Mouse (Mus musculus): ENCODE measurements around the gene D630045J12Rik. TPM values are rescaled to one million over a fixed set of nuclear protein-coding genes. Genes with fewer than 3 reads are reported as not detected.

D630045J12Rik gene
- polyA plus RNA-seq, 1 experiment: 0.55 TPM

DNA sequence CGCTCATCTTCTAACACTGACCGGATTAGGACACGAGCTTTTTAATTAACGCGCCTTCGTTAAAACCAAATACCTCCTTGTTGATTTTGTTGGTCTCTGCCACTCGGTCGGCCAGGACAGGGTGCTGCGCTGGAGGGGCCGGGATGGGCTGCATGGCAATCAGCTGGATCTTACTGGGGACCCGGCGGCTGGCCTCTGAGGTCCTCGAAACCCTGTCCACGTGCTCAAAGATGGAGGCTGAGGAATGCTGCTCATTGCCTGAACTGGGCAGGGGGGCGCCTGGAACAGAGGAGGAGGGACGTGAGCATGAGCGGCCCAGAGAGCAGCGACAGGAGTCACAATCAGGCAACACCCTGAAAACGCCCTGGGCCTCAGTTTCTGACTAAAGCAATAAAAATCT lies 104.3 kb downstream of the D630045J12Rik start:
- H3K4me1 ChIP-seq (ENCODE audit: control insufficient read depth, insufficient read depth, low read length): no peaks in the 10 kb centered on the region
- H3K27ac ChIP-seq (ENCODE audit: control insufficient read depth, insufficient read depth, low read depth, low read length, poor library complexity): no peak overlapping the region
- no peak overlapping the region for H3K4me3 ChIP-seq (replicated peaks; ENCODE audit: control insufficient read depth, low read depth, low read length)
- TF ChIP-seq POLR2A (IDR thresholded peaks at IDR 0.05; ENCODE audit: borderline replicate concordance, control insufficient read depth, low read depth, low read length): no peak
- no peak for TF ChIP-seq CTCF (IDR thresholded peaks at IDR 0.05; ENCODE audit: control insufficient read depth, insufficient read depth, low read length)
- 89% methylated on average over 19 of the region's 19 CpGs for WGBS

DNA sequence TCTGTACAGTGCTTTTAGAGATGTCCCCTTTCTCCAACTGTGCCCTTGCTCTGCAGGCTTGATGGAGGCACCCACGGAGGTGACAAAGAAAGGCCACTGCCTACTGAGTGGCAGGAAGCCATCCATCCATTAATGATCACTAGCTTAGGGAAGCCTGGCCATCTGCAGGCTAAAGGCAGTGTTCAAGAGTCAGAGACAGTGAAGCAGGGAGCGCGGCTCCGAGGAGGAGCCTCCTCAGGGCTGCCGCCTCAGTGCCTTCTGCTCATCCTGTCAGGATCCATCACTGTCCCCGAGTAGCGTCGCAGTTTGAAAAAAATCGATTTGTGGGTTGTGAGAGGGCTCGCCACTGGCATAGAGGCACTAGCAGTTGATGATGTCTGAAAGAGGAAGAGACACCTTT lies 105.2 kb downstream of the D630045J12Rik start:
- H3K27ac ChIP-seq (ENCODE audit: control insufficient read depth, insufficient read depth, low read depth, low read length, poor library complexity): no peak overlapping the region
- 84% methylated on average over 10 of the region's 10 CpGs for WGBS
- no peak for TF ChIP-seq POLR2A (IDR thresholded peaks at IDR 0.05; ENCODE audit: borderline replicate concordance, control insufficient read depth, low read depth, low read length)
- TF ChIP-seq CTCF (IDR thresholded peaks at IDR 0.05; ENCODE audit: control insufficient read depth, insufficient read depth, low read length): no peak
- no peak overlapping the region for H3K4me3 ChIP-seq (replicated peaks; ENCODE audit: control insufficient read depth, low read depth, low read length)
- H3K4me1 ChIP-seq (ENCODE audit: control insufficient read depth, insufficient read depth, low read length): no peaks in the 10 kb centered on the region

- TF ChIP-seq POLR2A (IDR thresholded peaks at IDR 0.05; ENCODE audit: borderline replicate concordance, control insufficient read depth, low read depth, low read length): no peak
- no peak for TF ChIP-seq CTCF (IDR thresholded peaks at IDR 0.05; ENCODE audit: control insufficient read depth, insufficient read depth, low read length)
- H3K27ac ChIP-seq (ENCODE audit: control insufficient read depth, insufficient read depth, low read depth, low read length, poor library complexity): no peak overlapping the region
- 83% methylated on average over 5 of the region's 5 CpGs for WGBS
- H3K4me3 ChIP-seq (replicated peaks; ENCODE audit: control insufficient read depth, low read depth, low read length): no peak overlapping the region
- no peaks in the 10 kb centered on the region for H3K4me1 ChIP-seq (ENCODE audit: control insufficient read depth, insufficient read depth, low read length)
These were observed 106.5 kb downstream of the D630045J12Rik start for GRCm38 (mm10) chr6:38147301-38147700.

DNA sequence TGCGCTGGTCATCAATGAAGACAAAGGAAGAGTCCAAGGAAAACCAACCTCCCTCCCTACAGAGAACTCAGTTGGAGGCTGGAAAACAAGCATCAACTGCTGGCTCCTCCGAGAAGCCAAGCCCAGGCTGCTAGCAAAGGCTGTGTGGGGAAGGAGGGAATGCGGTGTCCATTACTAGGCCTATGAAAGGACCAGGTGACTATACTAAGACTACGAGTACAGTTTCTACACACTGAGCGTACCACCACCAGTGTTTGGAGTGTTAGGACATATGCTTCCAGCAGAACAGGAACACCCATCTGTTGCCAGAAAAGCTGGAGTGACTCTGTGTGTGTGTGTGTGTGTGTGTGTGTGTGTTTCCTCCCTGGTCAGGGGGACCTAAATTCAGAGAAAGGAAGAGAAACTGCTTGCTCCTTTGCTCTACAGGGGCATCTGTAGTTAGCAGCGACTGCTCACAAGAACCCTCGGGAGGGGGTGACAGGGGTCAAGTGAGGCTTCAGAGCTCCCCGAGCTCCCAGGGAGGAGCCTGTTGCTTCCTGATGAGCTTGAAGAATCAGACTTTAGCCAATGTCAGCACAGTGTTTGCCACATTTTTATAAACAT lies 108.2 kb downstream of the D630045J12Rik start:
- TF ChIP-seq POLR2A (IDR thresholded peaks at IDR 0.05; ENCODE audit: borderline replicate concordance, control insufficient read depth, low read depth, low read length): no peak
- TF ChIP-seq CTCF (IDR thresholded peaks at IDR 0.05; ENCODE audit: control insufficient read depth, insufficient read depth, low read length): no peak

GRCm38 (mm10) chr6:38144161-38144998 lies 109.4 kb downstream of the D630045J12Rik start:
- Histone ChIP-seq H3K27ac (ENCODE audit: control insufficient read depth, insufficient read depth, low read depth, low read length, poor library complexity) (no peak overlapping the region), H3K4me1 (ENCODE audit: control insufficient read depth, insufficient read depth, low read length) (no peaks in the 10 kb centered on the region), H3K4me3 (replicated peaks; ENCODE audit: control insufficient read depth, low read depth, low read length) (no peak overlapping the region)
- WGBS: 80% methylated on average over 9 of the region's 9 CpGs
- TF ChIP-seq POLR2A (IDR thresholded peaks at IDR 0.05; ENCODE audit: borderline replicate concordance, control insufficient read depth, low read depth, low read length) (no peak), CTCF (IDR thresholded peaks at IDR 0.05; ENCODE audit: control insufficient read depth, insufficient read depth, low read length) (no peak)

More for the DNA sequence above, 108.2 kb downstream of the D630045J12Rik start:
- WGBS: 69% methylated on average over 8 of the region's 8 CpGs
- Histone ChIP-seq H3K4me3 (replicated peaks; ENCODE audit: control insufficient read depth, low read depth, low read length) (no peak overlapping the region), H3K27ac (ENCODE audit: control insufficient read depth, insufficient read depth, low read depth, low read length, poor library complexity) (no peak overlapping the region), H3K4me1 (ENCODE audit: control insufficient read depth, insufficient read depth, low read length) (no peaks in the 10 kb centered on the region)

DNA sequence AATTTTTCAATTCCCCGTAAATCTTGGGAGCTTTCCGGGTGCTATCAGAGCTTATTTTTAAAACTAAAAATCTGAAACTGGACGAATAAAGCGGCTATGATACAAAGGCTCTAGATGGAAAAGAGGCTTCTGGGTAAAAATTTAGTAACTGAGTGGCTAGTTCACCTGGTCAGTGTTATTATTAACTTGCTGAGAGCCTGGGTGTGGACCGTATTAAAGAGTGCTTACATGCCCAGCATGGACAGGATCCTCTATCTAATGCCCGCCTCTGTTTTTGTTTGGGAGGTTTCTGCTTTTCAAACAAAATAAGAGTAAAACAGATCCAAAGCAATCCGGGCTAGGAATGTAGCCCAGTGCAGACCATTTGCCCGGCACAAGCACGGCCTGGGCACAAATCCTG lies 113.4 kb downstream of the D630045J12Rik start:
- Histone ChIP-seq H3K4me3 (replicated peaks; ENCODE audit: control insufficient read depth, low read depth, low read length) (no peak overlapping the region), H3K4me1 (ENCODE audit: control insufficient read depth, insufficient read depth, low read length) (no peaks in the 10 kb centered on the region), H3K27ac (ENCODE audit: control insufficient read depth, insufficient read depth, low read depth, low read length, poor library complexity) (no peak overlapping the region)
- TF ChIP-seq POLR2A (IDR thresholded peaks at IDR 0.05; ENCODE audit: borderline replicate concordance, control insufficient read depth, low read depth, low read length): no peak
- TF ChIP-seq CTCF (IDR thresholded peaks at IDR 0.05; ENCODE audit: control insufficient read depth, insufficient read depth, low read length): no peak
- 86% methylated on average over 9 of the region's 9 CpGs for WGBS

DNA sequence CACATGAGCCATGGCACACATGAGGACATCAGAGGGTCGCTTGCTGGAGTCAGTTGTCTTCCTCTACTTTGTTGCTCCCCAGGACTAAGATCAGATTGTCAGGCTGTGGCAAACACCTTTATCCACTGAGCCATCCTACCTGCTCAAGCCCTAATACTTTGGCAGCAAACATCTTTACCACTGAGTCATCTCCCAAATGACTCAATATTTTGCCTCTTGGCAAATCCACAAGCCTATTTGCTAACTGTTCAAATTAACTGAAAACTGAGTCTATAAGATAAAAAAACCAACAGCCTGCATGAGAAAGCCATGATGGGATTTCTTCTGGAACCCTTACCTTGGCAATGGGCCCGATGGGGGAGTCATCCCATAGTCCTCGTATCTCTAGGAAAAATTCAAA lies 114.7 kb downstream of the D630045J12Rik start:
- Histone ChIP-seq H3K4me1 (ENCODE audit: control insufficient read depth, insufficient read depth, low read length) (no peaks in the 10 kb centered on the region), H3K27ac (ENCODE audit: control insufficient read depth, insufficient read depth, low read depth, low read length, poor library complexity) (no peak overlapping the region), H3K4me3 (replicated peaks; ENCODE audit: control insufficient read depth, low read depth, low read length) (no peak overlapping the region)
- TF ChIP-seq CTCF (IDR thresholded peaks at IDR 0.05; ENCODE audit: control insufficient read depth, insufficient read depth, low read length) (no peak), POLR2A (IDR thresholded peaks at IDR 0.05; ENCODE audit: borderline replicate concordance, control insufficient read depth, low read depth, low read length) (no peak)
- WGBS: 80% methylated on average over 3 of the region's 3 CpGs

DNA sequence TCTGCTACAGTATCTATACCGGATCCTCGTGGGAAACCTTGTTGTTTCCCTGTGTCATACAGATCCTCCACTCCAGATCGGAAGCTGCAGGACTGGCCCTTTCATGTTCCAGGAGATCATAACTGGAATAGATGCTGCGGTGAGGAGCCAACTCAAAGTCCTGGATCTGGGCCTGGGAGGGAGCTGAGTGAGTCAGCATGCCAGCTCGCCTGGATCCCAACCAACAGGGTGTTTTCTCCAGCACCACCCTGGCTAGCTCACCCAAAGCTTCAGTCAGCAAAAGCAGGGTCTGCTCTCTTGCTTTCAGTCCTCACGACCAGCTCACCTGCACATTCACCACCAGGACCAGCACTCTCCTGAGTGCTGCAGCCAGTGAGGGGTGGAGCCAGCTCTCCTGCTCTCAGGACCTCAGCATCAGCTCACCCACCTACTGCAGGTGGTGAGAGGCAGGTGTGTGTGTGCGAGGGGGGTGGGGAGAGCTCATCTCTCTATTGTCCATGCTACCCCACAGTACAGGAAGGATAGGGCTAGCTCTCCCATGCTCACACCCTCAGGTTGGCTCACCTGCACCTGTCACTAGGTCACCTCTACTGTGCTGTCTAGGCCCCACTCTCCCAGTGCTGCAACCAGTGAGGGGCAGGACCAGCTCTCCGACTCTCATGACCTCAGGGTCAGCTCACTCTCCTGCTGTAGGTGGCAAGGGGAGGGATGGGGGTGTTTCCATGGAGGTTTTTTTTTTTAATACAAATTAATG lies 118.8 kb downstream of the D630045J12Rik start:
- H3K4me3 ChIP-seq (replicated peaks; ENCODE audit: control insufficient read depth, low read depth, low read length): no peak overlapping the region
- WGBS: 90% methylated on average over 8 of the region's 8 CpGs
- no peaks in the 10 kb centered on the region for H3K4me1 ChIP-seq (ENCODE audit: control insufficient read depth, insufficient read depth, low read length)
- no peak for TF ChIP-seq POLR2A (IDR thresholded peaks at IDR 0.05; ENCODE audit: borderline replicate concordance, control insufficient read depth, low read depth, low read length)
- TF ChIP-seq CTCF (IDR thresholded peaks at IDR 0.05; ENCODE audit: control insufficient read depth, insufficient read depth, low read length): no peak
- no peak overlapping the region for H3K27ac ChIP-seq (ENCODE audit: control insufficient read depth, insufficient read depth, low read depth, low read length, poor library complexity)
